Mouse (Mus musculus): ENCODE data around the gene Pcgf6. TPM values are rescaled to one million over a fixed set of nuclear protein-coding genes. Genes with fewer than 3 reads are reported as not detected.
"Not testable (repeated sequence)": the region's sequence is repeated elsewhere in the genome, so short reads cannot be mapped to it uniquely, and the experiment has no call there.

The Pcgf6 gene
- total and polyA plus RNA-seq, 2 experiments from 2014 or later = 17.9 to 20.0 TPM

DNA sequence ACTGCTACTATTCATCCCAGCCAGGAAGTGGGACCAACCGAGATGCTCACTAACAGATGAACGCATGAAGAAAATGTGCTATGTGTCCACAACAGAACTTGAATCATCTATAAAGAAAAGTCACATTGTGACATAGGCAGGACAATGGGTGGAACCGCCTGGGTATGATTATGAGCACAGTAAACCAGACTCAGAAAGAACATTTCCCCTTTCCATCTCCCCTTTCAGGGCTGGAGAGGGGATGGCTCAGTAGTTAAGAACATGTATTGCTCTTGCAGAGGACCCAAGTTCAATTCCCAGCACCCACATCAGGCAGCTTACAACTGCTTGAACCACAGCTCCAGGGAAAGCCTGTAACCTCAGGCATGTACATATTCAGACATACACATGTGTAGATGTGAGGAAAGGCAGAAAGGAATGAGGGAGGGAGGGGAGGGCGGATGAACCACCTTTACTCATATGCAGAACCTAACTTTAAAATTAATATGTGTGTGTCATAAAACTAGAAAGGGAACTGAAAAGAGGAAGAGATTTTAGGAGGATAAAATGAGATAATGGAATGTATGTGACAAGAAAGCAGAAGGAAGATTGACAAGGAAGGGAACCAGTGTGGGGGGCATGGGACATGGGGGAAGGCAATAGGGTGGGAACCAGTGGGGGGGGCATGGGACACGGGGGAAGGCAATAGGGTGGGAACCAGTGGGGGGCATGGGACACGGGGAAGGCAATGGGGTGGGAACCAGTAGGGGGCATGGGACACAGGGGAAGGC, 46.8 kb downstream of the Pcgf6 start:
- Histone ChIP-seq H3K36me3 (ENCODE audit: insufficient read depth, low read length) (no peaks in the 10 kb centered on the region), H3K27ac (no peak overlapping the region), H3K4me3 (ENCODE audit: low read length) (no peak overlapping the region), H3K27me3 (ENCODE audit: insufficient read depth, low read length) (no peaks in the 10 kb centered on the region), H3K4me1 (ENCODE audit: insufficient read depth, low read length) (no peaks in the 10 kb centered on the region), H3K4me2 (ENCODE audit: low read depth, low read length) (no peak overlapping the region), H3K9me3 (ENCODE audit: low read length) (no peaks in the 10 kb centered on the region), H3K9ac (replicated peaks; ENCODE audit: low read length) (no peak overlapping the region)
- TF ChIP-seq CTCF (IDR thresholded peaks at IDR 0.05; ENCODE audit: low read depth) = no peak
- 71% methylated on average over 6 of the region's 6 CpGs for whole genome bisulfite sequencing
- no peak for DNase-seq (ENCODE audit: low spot score)
- ATAC-seq = no peak

DNA sequence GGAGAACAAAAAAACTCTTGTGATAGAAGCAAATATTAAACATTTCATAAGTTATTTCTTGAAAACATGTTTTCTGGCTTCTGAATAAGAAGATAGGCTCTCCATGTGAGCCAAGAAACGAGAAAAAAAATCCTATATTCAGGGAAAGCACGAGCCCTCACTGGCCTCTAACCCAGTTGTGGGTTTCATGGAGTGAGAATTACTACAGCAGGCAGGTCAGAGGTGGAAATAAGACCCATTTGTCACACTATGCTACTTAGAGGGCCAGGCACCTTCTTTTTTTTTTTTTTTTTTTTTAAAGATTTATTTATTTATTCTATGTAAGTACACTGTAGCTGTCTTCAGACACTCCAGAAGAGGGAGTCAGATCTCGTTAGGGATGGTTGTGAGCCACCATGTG, 50.3 kb downstream of the Pcgf6 start:
- H3K36me3 ChIP-seq (ENCODE audit: insufficient read depth, low read length); H3K4me3 ChIP-seq (ENCODE audit: low read length); H3K4me2 ChIP-seq (ENCODE audit: low read depth, low read length); H3K27me3 ChIP-seq (ENCODE audit: insufficient read depth, low read length); DNase-seq (ENCODE audit: low spot score); H3K9me3 ChIP-seq (ENCODE audit: low read length); H3K9ac ChIP-seq (replicated peaks; ENCODE audit: low read length); H3K4me1 ChIP-seq (ENCODE audit: insufficient read depth, low read length); H3K27ac ChIP-seq; ATAC-seq: not testable (repeated sequence)
- 86% methylated on average over 2 of the region's 3 CpGs for WGBS

DNA sequence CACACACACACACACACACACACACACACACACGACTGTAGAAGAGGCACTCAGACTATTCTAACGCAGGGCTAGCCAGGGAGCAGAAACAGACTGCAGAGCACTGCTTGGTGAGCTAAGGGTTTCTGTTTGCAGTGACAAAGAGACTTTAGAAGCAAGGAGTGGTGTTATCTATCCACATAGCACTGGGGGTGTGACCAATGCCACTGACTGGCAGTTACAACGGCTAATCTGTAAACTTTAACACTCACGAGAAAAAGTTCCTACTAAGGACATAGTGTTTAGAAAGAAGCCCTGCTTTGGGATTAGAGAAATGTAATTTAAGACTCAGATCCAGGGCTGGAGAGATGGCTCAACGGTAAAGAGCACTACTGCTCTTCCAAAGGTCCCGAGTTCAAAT, 51.0 kb downstream of the Pcgf6 start:
- Histone ChIP-seq H3K36me3 (ENCODE audit: insufficient read depth, low read length) (no peaks in the 10 kb centered on the region), H3K4me1 (ENCODE audit: insufficient read depth, low read length) (no peaks in the 10 kb centered on the region), H3K27me3 (ENCODE audit: insufficient read depth, low read length) (no peaks in the 10 kb centered on the region), H3K27ac (no peak overlapping the region), H3K4me3 (ENCODE audit: low read length) (no peak overlapping the region), H3K9ac (replicated peaks; ENCODE audit: low read length) (no peak overlapping the region), H3K9me3 (ENCODE audit: low read length) (no peaks in the 10 kb centered on the region), H3K4me2 (ENCODE audit: low read depth, low read length) (no peak overlapping the region)
- TF ChIP-seq CTCF (IDR thresholded peaks at IDR 0.05; ENCODE audit: low read depth) = no peak
- WGBS = 90% methylated on average over 6 of the region's 6 CpGs
- ATAC-seq (no peak), DNase-seq (ENCODE audit: low spot score) (no peak)

DNA sequence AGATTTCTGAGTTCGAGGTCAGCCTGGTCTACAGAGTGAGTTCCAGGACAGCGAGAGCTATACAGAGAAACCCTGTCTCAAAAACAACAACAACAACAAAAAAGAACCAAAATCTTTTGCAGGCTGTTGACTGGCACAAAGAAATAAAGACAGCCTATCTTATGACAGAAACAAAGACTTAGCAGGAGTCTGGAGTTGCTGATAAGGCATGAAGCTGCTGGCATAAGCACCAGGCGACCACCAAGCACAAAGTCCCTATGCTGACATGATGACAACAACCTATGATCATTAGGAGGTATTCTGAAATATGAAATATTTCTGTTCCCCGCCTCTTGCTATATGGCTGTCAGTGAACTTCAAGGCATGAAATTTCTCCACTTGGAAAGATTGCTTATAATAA, 51.8 kb downstream of the Pcgf6 start:
- no peak for DNase-seq (ENCODE audit: low spot score)
- 82% methylated on average over 4 of the region's 4 CpGs for WGBS
- Histone ChIP-seq H3K4me3 (ENCODE audit: low read length) (no peak overlapping the region), H3K27me3 (ENCODE audit: insufficient read depth, low read length) (no peaks in the 10 kb centered on the region), H3K27ac (no peak overlapping the region), H3K4me2 (ENCODE audit: low read depth, low read length) (no peak overlapping the region), H3K4me1 (ENCODE audit: insufficient read depth, low read length) (no peaks in the 10 kb centered on the region), H3K9me3 (ENCODE audit: low read length) (no peaks in the 10 kb centered on the region), H3K36me3 (ENCODE audit: insufficient read depth, low read length) (no peaks in the 10 kb centered on the region), H3K9ac (replicated peaks; ENCODE audit: low read length) (no peak overlapping the region)
- TF ChIP-seq CTCF (IDR thresholded peaks at IDR 0.05; ENCODE audit: low read depth) = no peak
- no peak for ATAC-seq

DNA sequence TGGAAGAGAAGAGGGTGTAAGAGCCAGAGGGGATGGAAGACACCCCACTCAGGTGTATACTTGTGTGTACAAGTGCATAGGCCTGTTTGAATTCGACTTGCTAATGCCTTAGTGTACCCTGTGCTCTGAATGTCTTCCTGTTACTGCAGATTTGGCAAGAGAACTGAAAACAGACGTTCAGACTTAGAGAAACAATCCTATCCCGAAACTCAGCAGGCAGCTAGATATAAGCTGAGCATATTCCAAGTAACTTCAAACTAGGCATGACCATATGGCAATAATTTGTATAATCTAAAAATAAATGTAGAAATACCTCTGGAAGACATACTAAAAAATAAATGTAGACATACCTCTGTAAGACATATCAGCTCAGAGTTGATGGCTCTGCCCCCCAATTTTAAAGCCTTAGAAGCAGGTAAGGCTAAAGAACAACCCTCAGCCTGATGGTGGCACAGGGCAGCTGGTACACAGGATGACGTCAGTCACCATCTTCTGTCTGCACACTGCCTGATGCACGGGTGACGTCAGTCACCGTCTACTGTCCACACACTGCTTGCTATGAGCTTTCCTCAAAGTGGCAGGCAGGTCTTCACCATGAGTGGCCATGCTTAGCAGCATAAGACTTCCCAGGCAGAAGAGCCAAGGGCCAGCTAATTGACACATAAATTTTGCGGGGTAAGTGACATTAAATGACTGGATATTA, 52.4 kb downstream of the Pcgf6 start:
- no peak overlapping the region for H3K27ac ChIP-seq
- no peaks in the 10 kb centered on the region for H3K27me3 ChIP-seq (ENCODE audit: insufficient read depth, low read length)
- TF ChIP-seq CTCF (IDR thresholded peaks at IDR 0.05; ENCODE audit: low read depth) = no peak
- ATAC-seq = no peak
- no peaks in the 10 kb centered on the region for H3K9me3 ChIP-seq (ENCODE audit: low read length)
- 75% methylated on average over 8 of the region's 8 CpGs for WGBS
- H3K4me1 ChIP-seq (ENCODE audit: insufficient read depth, low read length) = no peaks in the 10 kb centered on the region
- H3K36me3 ChIP-seq (ENCODE audit: insufficient read depth, low read length) = no peaks in the 10 kb centered on the region
- H3K4me2 ChIP-seq (ENCODE audit: low read depth, low read length) = no peak overlapping the region
- no peak overlapping the region for H3K9ac ChIP-seq (replicated peaks; ENCODE audit: low read length)
- DNase-seq (ENCODE audit: low spot score) = no peak
- H3K4me3 ChIP-seq (ENCODE audit: low read length) = no peak overlapping the region

DNA sequence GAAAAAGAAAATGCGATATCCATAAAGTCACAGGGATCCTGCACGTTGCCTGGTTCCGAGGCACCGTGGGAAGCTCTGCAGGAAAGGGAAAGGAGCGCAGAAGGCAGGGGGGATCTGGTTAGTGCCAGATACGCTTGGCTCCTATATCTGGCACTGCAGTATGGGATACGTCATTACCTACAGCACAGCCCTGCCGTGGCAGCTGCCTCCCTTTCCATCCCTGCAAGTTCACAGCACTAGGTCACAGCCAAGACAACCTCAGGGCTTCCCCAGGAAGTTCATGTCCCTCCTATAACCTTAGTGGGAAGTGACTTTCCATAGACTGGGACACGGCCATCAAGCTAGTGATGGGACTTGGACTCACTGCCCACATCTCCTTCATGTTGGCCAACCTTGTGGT, 54.6 kb downstream of the Pcgf6 start:
- H3K4me2 ChIP-seq (ENCODE audit: low read depth, low read length) = no peak overlapping the region
- H3K27ac ChIP-seq = no peak overlapping the region
- no peaks in the 10 kb centered on the region for H3K9me3 ChIP-seq (ENCODE audit: low read length)
- no peak overlapping the region for H3K4me3 ChIP-seq (ENCODE audit: low read length)
- WGBS = 85% methylated on average over 9 of the region's 9 CpGs
- H3K4me1 ChIP-seq (ENCODE audit: insufficient read depth, low read length) = no peaks in the 10 kb centered on the region
- DNase-seq (ENCODE audit: low spot score) (no peak), ATAC-seq (no peak)
- no peak overlapping the region for H3K9ac ChIP-seq (replicated peaks; ENCODE audit: low read length)
- no peaks in the 10 kb centered on the region for H3K27me3 ChIP-seq (ENCODE audit: insufficient read depth, low read length)
- no peaks in the 10 kb centered on the region for H3K36me3 ChIP-seq (ENCODE audit: insufficient read depth, low read length)
- no peak for TF ChIP-seq CTCF (IDR thresholded peaks at IDR 0.05; ENCODE audit: low read depth)

DNA sequence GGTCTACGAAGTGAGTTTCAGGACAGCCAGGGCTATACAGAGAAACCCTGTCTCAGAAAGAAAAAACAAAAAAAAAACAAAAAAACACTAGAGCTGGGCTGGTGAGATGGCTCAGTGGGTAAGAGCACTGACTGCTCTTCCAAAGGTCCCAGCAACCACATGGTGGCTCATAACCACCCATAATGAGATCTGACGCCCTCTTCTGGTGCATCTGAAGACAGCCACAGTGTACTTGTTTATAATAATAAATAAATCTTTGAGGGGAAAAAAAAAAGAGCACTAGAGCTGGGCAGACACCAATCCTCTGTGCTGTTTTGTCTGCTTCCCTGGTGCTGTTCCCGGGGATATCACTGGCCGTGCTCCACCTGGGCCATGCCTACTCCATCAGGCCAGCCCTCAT, 58.4 kb downstream of the Pcgf6 start:
- not testable (repeated sequence) for H3K9me3 ChIP-seq (ENCODE audit: low read length); ATAC-seq; H3K9ac ChIP-seq (replicated peaks; ENCODE audit: low read length); H3K4me1 ChIP-seq (ENCODE audit: insufficient read depth, low read length); H3K4me3 ChIP-seq (ENCODE audit: low read length); H3K4me2 ChIP-seq (ENCODE audit: low read depth, low read length); DNase-seq (ENCODE audit: low spot score); H3K36me3 ChIP-seq (ENCODE audit: insufficient read depth, low read length); H3K27me3 ChIP-seq (ENCODE audit: insufficient read depth, low read length); H3K27ac ChIP-seq
- 75% methylated on average over 4 of the region's 4 CpGs for WGBS

All from hindbrain, postnatal 0 days (tissue).